7 mouse cellular contexts compared by ENCODE assay signal in the genomic region with DNA sequence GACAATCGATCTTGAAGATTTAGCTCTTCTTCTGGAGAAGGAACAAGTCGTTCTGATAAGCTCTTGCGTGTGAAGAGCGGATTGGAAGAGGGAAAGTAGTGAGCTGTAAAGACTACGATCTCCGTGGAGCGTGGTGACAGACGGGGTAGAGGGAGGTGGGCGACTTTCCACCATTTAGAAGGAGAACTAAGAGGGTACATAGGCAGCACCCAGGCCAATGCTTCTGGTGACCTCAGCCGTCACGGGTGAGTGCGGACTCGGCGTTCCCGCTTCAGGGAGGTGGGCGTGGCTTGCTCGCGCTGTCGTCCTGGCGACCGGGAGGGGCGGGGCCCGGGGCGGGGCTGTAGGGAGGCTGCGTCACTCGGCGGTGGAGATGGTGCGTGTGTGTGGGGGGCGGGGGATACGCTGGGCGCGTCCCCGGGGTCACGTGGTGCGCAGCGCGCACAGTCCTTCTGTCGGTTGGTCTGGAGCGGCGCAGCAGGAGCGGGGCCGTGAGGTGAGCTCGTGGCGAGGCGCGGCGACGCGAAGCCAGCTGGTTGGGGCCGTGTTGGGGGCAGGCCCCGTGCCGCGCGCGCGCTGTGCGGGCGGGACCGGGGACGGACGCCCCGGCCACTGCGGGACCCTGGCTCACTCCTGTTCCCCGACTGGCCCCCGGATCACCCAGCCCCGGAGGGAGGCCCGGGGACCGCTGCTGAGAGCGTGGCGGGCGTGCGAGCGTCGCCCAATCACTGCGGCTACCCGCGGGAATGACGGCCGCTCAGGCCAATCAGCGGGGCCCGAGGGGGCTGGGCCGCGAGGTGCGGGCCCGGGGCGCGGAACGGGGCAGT. TPM values are rescaled to one million over a fixed set of nuclear protein-coding genes. Genes with fewer than 3 reads are reported as not detected.
DNase-seq lines count a peak whose midpoint lies in the region; ATAC-seq lines count a peak whose summit lies in the region.

A gene (plus strand): TSS at position 165 of the 827 bp plus-strand sequence.

- H3K9ac ChIP-seq in intestine, embryonic 14.5 days (ENCODE audit: low read length), result peak within 1 kb of the TSS; percentile 88

- ATAC-seq in intestine, embryonic 14.5 days (replicated peaks; ENCODE audit: low FRiP score, low TSS enrichment, low read depth), result peak; percentile 99

- H3K4me3 ChIP-seq in intestine, embryonic 14.5 days (ENCODE audit: low read depth, low read length), result peak within 1 kb of the TSS; percentile 73
- peak within 1 kb of the TSS; percentile 79 for H3K4me3 ChIP-seq in midbrain, embryonic 10.5 days

- H3K9me3 ChIP-seq in intestine, embryonic 14.5 days (ENCODE audit: control insufficient read depth, low read length), result no peaks in the 10 kb centered on the region
- H3K9me3 ChIP-seq in midbrain, embryonic 10.5 days (replicated peaks), result no peaks in the 10 kb centered on the region; the same call in 1 of the 2 replicates

- peaks cover 18% of the 10 kb centered on the region for H3K4me1 ChIP-seq in intestine, embryonic 14.5 days (replicated peaks; ENCODE audit: control insufficient read depth, insufficient read depth, low read length)
- H3K4me1 ChIP-seq in midbrain, embryonic 10.5 days, result peaks cover 34% of the 10 kb centered on the region

- H3K27me3 ChIP-seq in intestine, embryonic 14.5 days (replicated peaks; ENCODE audit: control insufficient read depth, insufficient read depth, low read length), result no peaks in the 10 kb centered on the region
- H3K27me3 ChIP-seq in midbrain, embryonic 10.5 days (ENCODE audit: low read depth, poor library complexity, severe bottlenecking), result no peaks in the 10 kb centered on the region

- under 1% methylated on average over 77 of the region's 88 CpGs for WGBS in intestine, embryonic 14.5 days
- under 1% methylated on average over 78 of the region's 88 CpGs for WGBS in midbrain, embryonic 10.5 days

- DNase-seq in adrenal gland, adult (ENCODE audit: inconsistent age in 2 of 2, low spot score in 1 of 2), result peak; percentile 99 to 100
- DNase-seq in embryo, embryonic 10.5 days (ENCODE audit: low spot score), result peak; percentile 97
- DNase-seq in gastrocnemius, postnatal 25 days, result peak; percentile 99
- DNase-seq in intestine, embryonic 14.5 days (ENCODE audit: low spot score), result peak; percentile 100
- peak; percentile 97 to 98 for DNase-seq in left cerebral cortex, postnatal 25 days (ENCODE audit: low spot score in 2 of 2)
- peak; percentile 99 for DNase-seq in midbrain, embryonic 10.5 days (ENCODE audit: low spot score)
- DNase-seq in right cerebral cortex, postnatal 4 days, result peak; percentile 98

- H3K4me2 ChIP-seq in intestine, embryonic 14.5 days (ENCODE audit: low read length), result peak within 1 kb of the TSS; percentile 83

- intact Hi-C loops in left cerebral cortex, postnatal 25 days (cut with DNase I), result loop anchor here (5.0 kb wide), 2 partner anchors 61 to 81 kb away; no protein-coding TSS in a partner anchor

- H3K27ac ChIP-seq in intestine, embryonic 14.5 days (ENCODE audit: low read depth), result peak within 1 kb of the TSS; percentile 96
- H3K27ac ChIP-seq in midbrain, embryonic 10.5 days (replicated peaks), result peak within 1 kb of the TSS; percentile 98

- no peaks in the 10 kb centered on the region; the same call in 1 of the 2 replicates for H3K36me3 ChIP-seq in intestine, embryonic 14.5 days (ENCODE audit: control insufficient read depth, insufficient read depth, low read length)
- H3K36me3 ChIP-seq in midbrain, embryonic 10.5 days, result peaks cover 29% of the 10 kb centered on the region

RNA-seq across cellular contexts. Expression of the gene that starts here (rescaled TPM):
- 10 to 100 TPM; 20.1 to 20.8 TPM for total RNA-seq in gastrocnemius, postnatal 25 days (2021)
- 72.4 and 76.1 TPM in 2 replicates for polyA plus RNA-seq in intestine, embryonic 14.5 days (2014; fragmentation: Nextera tagmentation; extraction: Ambion mirVana)
- total RNA-seq in left cerebral cortex, postnatal 25 days (2021), result 10 to 100 TPM; 68.3 to 76.5 TPM
- 75.5 and 82.8 TPM in 2 replicates for polyA plus RNA-seq in midbrain, embryonic 10.5 days (2016; fragmentation: Nextera tagmentation; extraction: Ambion mirVana)

Comparison
In these comparisons a context has a peak if more than half of its experiments do, and no peak if none do; other contexts are left out.
1. Peak in every context shown above with its lines: DNase-seq, ATAC-seq, H3K4me3 ChIP-seq and H3K27ac ChIP-seq.